Mouse (Mus musculus): ENCODE data around the gene Sucnr1. TPM values are rescaled to one million over a fixed set of nuclear protein-coding genes. Genes with fewer than 3 reads are reported as not detected.

Gene Sucnr1
- not detected for total RNA-seq (2023)

GRCm38 (mm10) chr3:60081648-60082047 is at the start of gene Sucnr1:
Sucnr1 (plus strand) TSS chr3:60081869.

Other genes with a start within 250 kb of the Sucnr1 start
- not detected for gene Gm8298, start 220.8 kb upstream of the Sucnr1 start, total RNA-seq (2023)
- not detected for gene C130079G13Rik, start 156.7 kb upstream of the Sucnr1 start, total RNA-seq (2023)
- gene Aadacl2, start 75.1 kb upstream of the Sucnr1 start, total RNA-seq (2023) = not detected
- gene Aadac, start 56.2 kb upstream of the Sucnr1 start, total RNA-seq (2023) = not detected